Mouse (Mus musculus) 3T3-L1 (cell line): Measurements from ENCODE around the gene Lims1.

Source experiments
- DNase-seq: peaks from one replicate; pipeline ENCODE4 v3.0.0-alpha.2; 2015; ENCODE audit warnings: low read depth, low spot score

Lims1 gene

DNA sequence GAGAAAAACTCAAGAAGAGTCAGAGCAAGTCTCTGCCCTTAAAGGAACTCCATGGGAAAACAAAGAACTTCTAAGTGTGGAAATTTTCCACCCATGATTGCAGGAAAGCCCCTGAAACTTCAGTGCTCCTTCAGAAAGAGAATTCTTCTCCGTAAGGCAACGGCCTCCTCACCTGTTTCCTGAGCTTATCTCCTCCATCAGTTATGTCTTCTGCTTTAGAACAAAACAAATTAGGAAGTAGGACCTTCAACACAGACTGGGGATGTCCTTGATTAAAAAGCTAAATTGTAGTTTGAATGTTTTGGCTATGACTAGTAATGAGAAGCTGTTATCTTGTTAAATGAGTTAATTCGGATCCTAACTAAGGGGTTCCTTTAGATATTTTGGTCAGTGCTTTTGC is 20.3 kb downstream of the Lims1 start:
- no peak for DNase-seq

DNA sequence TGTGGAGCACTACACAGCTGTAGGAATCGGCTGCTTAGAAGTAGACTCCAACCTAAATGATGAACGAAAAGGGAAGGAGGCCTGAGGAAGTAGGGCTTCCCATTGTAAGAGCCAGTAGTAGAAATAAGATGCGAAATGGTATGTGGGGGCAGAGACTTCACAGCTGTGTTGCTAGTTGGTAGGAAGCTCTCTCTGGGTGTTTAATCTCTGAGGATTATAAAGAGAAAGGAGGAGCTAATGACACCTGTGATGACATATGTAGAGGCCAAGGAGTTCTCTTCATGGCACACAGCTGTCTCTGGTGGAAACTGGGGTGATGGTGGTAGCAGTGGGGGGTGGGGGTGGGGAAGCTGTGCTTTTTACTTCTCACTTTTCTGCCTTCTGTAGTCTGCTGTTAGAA is 27.3 kb downstream of the Lims1 start:
- DNase-seq = no peak

DNA sequence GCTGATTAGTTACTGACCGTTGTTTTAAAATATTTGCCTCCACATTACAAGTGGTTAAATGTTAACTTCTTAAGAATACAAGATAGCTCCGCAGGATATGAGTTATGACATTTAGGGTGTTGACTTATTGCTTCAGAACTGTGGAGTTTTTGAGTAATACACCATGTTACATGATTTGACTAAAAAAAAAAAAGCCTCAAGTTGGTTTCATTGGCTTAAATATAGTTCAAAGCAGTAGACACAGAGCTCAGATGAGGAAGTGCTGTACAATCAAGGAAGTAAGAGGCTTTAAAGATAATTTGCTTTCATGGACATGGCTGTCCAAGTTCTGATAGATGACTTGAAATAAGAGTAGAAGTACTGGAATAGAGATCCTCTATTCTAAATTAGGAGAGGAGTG is 28.4 kb downstream of the Lims1 start:
- no peak for DNase-seq

DNA sequence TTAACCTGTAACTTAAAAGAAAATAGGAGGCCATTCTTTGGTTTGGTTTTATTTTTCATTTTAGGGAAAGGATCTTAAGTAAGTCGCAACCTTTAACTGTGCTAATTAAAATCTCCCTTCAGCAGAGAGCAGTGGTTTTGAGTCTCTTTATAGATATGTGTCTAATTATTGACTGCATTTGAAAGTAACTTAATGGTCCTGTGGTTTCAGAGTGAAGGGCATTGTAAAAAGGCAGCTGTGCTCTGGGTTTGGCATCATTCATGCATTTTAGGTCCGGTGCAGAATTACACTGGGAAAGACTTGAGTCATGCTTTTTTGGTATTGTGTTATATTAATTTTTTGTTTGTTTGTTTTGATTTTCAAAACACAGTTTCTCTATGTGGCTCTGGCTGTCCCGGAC is 29.1 kb downstream of the Lims1 start:
- no peak for DNase-seq

DNA sequence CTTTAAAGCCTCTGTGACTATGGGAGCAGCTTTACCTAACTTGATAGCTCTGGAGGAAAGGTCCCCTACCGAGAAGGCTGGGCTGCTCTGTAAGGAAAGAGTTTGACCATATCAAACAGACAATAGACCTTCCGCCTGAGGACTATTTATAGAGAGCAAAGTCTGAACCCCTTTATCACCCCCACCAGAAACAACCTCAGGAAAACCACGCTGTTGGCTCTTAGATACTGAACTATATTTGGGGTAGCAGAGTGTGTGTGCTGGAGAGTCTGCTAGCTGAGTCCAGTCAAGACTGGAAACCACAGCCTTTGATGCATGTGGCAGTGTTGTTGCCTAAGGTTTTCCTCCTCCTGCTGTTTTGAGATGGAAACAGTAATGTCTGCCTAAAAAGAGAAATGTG is 31.3 kb downstream of the Lims1 start:
- peak; percentile 58 for DNase-seq

DNA sequence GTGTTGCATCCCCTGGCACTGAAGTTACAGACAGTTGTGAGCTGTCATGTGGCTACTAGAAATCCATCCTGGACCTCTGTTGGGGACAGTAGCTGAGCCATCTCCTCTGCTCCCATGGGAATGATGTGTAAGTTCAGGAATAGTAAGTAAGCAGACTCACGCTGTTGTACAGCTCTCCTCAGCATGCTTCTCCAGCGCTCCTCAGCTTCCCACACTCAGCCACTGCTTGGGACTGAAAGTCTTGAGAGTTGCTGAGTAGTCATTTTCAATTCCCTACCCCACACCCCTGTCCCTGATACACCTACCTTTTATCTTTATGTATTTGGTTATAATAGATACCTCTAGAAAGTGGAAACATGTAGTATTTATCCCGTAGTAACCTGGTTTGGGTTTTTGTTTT is 33.2 kb downstream of the Lims1 start:
- DNase-seq = no peak

DNA sequence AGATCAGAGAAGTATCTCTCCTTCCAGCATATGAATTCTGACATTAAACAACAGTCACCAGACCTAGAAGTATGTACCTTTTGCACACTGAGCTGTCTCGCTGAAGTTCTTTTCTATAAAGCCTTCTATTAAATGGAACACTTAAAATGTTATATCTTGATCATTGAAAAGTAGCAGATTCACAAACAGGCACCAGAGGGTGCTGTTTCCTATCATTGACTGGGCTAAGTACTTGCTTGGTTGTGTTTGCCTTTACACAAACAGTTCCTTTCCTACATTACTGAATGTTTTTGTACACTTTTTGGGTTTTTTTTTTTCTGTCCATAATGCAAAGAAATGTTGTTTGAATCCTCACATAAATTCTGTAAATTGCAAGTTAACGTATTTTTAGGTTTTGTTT is 35.9 kb downstream of the Lims1 start:
- DNase-seq = peak; percentile 71

DNA sequence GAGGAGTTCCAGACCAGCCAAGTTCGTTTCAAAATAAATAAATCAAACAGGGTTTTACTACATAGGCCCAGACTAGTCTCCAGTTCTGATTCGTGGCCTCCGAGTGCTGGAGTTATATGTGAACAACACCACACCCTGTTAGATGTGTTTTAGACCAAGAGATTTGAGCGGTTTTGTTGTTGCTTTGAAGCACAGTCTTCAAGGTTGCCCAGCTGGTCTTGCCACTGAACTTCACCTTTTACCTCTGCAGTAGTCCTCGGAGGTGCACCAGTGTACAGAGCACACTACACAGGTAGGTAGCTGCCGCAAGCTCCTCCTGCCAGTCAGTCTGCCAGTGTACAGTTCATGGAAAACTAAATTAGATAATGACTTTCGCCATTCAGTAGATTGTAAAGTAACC is 36.7 kb downstream of the Lims1 start:
- DNase-seq = no peak

DNA sequence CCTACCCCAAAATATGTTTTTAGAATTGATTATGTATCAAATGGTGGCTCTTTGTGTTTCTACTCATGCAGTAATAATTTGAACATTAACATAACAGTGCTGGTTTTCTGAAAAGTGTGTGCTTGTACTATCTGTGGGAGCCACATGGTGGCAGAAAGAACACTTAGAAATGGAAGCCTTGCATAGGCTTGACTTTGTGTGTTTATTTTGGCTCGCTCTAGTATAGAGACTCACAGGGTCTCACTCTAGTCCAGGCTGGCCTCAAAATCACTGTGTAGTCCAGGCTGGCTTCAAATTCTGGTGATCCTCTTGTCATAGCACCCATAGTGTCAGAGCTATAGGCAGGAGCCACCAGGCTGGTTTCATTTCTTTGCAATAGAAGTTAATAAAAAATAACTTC is 39.5 kb downstream of the Lims1 start:
- DNase-seq = peak; percentile 56

DNA sequence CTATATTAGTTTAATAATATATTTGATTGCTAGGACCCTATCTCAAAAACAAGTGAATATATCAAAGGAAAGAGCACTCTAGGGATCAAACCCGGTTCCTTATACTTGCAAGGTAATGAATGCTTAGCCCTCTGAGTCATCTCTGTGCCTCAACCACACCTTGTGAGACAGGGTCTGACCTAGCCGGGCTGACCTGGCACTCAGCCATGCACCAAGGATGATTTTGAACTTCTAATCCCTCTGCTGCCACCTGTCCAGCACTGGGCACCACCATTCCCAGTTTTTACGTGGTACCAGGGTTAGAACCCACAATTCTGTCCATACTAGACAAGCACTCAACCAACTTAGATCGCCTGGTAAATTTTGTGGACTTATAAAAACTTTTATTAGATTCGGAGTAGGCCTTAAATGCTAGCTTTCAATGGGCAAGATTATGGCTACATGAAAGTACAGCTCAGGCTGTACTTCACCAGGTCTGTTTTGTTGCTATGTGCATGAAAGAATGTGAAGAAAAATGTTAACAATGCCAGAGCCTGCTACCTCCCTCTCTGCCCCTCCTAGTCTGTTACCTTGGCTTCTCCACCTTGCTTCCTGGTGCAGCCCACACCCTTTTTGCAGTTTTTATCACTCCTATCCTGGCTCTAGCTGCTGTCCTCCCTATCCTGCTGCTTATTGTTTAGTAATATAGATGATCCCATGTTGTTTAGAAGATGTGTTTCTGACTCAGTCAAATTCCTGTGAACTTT is 41.7 kb downstream of the Lims1 start:
- no peak for DNase-seq

DNA sequence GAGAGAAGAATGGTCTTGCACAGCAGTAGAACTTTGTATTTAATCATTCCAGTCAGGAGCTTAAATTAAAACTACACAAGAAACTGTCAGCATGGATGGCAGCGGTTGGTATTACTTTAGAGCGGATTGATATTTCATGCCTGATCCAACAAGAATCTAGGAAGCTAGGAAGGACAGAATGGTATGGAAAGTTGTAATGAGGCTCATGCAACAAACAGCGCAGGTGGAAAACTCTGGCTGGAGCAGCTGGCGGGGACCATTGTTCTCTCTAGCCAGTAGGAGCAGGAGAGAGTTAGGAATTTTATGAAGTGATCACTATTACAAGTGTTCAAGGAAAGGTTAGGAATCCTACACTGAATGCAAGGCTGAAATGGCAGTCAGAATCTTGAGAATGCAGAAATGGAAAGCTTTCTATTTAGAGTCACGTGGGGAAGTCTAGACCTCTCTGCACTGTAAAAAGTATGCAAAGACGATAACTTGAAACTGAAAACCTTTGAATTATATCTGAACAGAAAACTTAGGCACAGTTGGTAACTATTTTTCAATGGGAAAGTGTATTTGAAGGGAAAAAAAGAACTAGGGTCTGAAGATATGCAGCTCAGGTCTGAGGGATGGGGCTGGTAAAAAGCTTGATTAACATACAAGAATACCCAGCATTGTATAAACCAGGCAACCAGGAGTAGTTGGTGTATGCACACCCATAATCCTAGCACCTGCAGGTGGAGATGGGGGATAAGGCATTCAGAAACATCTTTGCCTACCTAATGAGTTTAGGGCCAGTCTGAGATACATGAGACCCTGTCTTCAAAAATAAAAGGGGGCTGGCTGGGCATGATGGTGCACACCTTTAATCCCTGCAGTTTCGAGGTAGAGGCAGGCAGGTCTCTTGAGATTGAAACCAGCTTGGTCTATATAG is 45.8 kb downstream of the Lims1 start:
- no peak for DNase-seq

DNA sequence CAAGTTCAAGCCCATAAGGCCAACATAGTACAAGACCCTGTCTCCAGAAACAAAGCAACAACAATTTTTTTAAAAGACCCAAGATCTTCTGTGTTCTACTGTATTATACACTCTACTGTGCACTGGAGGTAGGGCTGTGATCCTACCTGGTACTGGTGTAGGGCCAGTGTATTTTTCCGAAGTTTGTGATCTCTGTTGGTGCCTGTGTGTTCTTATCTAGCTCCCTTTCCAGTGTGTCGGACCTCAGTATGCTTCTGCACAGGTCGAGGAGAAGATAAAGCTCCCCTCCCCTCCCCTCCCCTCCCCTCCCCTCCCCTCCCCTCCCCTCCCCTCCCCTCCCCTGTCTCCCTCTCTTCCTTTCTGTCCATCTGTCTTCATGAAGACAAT is 46.4 kb downstream of the Lims1 start:
- DNase-seq = no peak

DNA sequence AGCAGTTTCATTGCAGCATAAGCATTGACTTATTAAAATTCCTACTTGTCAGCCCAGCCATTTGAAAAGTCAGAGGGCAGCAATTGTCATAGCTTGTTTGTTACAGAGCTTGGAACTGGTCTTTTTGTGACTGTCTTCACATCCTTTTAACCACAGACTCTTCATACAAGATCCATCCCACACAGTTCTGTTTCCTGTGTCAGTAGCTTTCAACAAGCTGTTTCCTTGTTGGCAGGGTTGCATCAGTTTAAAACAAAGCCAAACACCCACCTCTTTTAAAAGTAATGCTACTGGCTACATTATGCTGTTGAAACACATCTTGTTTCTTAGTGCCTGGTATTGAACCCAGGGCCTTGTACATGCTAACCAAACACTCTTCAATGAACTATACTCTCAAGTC is 46.9 kb downstream of the Lims1 start:
- peak; percentile 34 for DNase-seq

DNA sequence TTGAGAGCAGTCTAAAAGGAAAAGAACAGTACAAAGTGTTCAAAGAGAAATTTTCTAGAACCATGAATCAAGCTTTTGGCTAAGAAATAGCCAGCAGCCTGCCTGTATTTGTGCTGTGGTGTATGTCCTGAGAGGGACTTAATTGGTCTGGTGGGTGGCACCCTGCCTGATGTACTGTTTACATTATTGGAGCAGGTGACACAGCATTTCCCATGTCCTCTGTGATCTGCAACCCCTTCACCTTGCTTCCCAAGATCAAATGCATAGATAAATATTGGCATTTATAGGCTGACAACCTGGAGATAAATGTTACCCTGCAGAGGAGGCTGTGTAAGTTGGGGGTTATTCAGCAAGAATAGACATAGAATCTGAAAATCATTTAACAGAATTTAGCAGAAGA is 47.3 kb downstream of the Lims1 start:
- DNase-seq = no peak

DNA sequence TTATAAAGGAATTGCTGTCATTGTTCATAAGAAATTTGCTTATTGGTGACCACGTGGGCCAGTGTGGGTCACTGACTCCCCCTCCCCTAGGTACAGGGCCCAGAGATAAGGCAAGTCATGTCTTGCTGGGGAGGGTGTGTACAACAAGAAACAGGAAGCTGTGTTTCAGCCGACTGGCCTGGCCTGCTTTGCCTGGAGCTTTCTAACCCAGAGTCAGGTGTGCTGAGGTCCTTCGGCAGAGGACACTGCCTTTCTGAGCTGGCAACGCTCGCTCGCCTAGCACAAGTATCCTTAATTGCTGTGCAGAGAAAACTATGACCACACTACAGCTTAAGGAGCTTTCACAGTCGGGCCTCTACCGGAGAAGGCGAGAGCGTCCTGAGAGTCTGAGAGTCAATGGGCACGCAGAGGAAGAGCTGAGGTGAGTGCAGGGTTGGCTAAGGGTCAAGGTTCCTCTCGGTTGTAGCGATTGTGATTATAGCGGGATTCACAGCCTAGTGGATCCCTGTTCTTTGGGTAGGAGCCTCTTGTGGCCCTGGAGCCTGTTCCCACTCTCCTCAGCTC is 48.1 kb downstream of the Lims1 start:
- no peak for DNase-seq

DNA sequence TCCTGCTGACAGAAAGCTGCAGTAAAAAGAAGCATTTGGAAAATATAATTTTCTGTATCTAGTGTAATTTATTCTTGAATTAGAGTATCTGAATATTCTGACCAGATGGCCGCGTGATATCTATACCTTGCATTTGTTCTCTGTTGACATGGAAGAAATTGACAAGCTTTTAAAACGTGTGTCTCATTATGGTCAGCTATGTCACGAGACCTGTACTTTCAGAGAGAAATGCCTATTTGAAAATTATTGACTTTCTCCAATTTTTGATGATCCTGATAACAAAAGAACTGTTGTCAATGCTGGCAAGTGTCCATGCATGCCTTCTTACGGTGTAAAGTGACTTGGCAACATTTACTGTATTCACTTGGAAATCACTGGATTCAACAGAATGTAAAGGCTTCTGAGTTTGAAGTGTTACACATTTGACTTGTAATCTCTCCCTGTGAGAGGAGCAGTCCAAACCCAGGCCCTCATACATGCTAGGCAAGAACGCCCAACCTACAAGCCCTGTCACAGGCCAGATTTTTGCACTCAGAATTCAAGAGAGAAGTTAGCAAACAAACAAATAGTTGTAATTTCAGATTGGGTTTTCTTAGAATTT is 49.3 kb downstream of the Lims1 start:
- DNase-seq = no peak

DNA sequence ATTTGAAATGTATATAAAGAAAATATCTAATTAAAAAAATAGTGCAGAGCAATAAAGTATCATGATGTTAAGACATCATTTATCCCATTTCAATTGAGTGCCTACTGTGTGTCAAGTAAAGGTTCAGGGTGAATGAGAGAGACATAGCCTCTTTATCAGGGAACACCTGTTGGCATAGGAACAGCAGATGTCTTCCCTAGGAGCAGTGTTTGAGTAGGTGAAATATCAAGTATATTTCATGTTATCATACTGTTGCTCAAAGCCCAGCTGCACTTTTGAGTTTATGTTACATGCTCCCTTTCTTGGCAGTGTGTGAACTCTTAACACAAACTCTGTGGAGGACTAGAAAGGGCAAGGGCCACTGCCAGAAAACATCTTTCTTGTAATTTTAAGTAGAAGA is 50.6 kb downstream of the Lims1 start:
- no peak for DNase-seq

DNA sequence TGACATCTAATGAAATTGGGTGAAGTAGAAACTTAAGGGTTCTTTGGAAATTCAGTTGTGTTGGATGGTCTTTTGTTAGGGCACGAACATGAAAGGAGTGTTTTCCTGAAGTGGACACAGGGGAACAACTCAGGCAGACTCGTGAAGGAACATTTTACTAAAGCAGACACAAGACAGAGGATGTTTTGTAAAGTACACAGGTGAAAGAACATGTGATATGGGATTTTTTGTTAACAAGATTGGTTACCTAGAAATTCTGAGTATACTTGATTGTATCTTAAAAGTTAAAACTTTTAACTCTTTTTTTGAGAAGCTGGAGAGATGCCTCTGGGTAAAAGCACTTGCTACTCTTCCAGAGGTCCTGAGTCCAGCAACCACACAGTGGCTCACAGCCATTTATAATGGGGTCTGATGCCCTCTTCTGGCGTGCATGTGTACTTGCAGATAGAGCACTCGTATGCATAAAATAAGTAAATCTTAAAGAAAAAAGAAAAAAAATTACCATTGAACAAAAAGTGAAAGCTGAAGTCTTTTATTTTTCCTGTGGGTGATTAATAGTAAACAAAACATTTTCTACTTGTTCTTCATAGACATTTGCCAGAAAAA is 54.4 kb downstream of the Lims1 start:
- DNase-seq = peak; percentile 77

DNA sequence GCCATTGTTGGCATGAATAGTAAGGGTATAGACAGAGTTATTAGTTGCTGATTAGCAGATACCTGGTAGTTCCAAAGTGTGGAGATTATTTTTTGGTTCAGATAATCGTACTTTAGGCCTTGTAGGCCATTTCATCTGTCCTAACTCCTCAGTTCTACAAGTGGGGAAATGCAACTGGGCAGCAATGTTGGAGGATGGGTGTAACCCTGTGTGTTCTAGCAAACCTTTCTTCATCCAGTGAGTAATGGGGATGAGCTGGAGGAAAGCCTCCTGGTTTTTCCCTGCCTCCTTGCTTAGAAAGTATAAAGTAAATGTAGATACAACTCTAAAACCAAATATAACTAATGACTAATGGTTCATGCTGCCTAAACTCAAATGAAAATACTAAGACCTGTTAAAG is 55.1 kb downstream of the Lims1 start:
- peak; percentile 25 for DNase-seq

DNA sequence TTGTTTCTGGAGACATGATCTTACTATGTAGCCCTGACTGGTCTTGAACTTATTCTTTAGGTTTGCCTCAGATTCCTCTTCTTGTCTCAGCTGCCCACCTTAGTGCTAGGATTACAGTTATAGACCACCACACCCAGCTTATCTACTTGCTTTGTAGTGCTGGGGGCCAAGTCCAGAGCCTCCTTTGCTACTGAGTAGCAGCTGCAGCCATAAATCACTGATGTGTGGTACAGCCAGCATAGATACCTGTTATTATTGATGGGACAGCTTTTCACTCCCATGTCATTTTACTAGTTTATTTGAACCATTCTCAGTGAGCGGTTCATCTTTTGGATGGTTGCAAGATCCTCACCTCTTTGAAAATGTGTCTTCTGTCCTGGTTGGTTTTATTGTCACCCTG is 56.4 kb downstream of the Lims1 start:
- DNase-seq = no peak

DNA sequence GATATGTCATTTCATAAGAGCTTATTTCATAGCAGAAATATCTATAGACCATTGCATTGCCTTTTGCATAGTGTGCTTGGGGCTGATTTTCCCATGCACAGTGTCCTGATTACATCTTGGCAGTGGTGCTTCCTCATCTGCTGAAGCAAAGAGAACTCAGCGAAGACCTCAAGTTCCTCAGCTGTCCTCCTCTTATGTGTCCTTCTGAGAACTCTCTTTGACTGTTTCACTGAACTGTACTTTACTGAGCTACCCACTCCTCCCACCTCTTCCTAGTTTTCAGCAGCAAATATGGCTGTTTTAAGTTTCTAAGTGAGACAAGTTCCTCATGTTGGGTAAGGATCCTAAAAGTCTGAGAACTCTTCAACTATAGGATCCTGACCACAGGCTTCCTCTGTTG is 58.6 kb downstream of the Lims1 start:
- no peak for DNase-seq

DNA sequence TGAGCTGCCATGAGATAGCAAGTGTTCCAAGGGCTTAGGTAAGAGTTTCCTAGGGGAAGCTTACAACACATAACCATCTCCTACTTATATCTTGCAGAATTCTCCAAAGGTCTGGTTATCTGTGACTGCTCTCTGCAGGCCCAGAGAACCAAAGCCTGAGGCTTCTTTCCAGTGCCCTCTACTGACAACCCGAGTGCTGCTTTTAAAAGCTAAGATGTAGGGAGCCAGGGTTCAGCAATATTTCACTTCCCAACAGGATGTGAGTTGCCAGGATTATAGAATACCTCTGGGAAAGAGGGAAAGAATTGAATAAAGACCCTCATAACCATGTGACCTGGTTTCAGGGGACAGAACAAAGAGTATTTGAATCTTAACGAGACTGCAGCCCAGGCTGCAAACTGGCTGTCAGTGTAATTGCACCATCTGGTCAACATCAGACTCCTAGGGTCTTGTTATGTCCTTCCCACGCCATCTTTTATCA is 59.4 kb downstream of the Lims1 start:
- DNase-seq = peak; percentile 42
